Mouse (Mus musculus): ENCODE measurements around the gene Zfp664.
A peak's percentile ranks its signal among the peaks of the same experiment; 100 is the strongest.

Zfp664 gene

DNA sequence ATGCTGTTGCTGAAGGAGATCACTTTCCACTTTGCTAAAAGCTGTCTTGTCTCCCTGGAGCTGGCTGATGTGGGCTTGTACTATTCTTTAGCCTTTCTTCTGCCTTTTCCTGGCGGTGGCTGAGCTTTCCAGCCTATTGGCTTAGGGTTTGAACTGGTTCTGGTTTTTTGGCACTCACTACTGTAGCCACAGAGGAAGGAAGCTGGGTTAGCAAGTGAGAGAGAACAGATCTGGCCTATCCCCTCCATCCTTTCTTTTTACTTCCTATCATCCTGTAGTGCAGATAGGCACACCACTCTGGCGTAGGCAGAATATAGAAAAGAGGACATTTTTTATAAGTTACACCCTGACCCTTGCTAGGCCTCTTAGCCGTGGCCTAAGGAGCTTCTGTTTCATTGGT, 10.6 kb downstream of the Zfp664 start:
- no peak for DNase-seq

DNA sequence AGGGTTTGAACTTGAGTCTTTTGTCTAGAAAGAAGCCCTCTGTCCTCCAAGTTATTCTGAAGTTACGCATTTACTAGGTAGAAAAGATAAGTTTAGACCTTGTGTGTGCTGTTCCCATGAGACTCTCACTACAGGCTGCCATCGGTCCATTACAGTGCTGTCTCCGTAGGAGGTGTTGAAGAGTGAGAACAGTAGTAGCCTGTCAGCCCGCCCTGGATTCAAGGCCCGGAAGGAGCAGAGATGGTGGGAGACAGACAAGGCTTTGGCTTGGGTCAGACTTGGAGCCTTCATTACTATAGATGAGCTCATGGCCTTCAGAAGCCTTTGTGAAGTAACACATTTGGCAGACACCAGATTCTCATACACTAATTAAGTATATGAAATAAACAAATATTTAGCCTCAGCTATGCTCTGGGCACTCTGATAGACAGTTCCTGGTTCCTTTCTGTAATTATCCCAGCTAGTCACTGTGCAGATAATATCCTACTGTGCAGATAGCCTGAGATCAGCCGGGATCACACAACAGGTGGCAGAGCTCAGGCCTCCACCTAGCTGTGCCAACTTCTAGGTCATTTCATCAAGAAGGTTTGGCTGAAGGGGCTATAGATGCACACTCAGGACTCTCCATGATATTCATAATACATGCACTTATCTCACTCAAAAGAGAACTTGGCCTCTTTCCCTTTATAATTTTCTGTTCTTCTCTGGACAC, 11.6 kb downstream of the Zfp664 start:
- no peak for DNase-seq

DNA sequence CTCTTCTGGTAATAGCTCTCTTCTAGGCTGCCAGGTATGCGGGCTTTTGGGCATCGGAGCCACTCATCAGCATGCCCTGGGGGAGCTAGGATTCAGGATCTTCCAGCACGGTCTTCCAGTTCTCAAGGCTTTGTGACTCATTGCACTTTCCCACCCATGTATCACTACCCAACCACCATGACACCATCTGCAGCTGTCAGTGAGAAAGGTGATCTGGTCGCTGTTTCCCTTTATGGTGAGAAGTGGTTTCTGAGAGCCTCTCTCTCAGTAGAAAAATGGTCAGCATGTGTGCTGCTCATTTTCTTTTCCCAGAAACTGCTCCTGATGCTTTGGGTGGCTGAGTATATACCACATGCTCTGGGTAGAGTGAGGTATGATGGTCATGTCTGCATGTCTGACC, 16.8 kb downstream of the Zfp664 start:
- DNase-seq = no peak

DNA sequence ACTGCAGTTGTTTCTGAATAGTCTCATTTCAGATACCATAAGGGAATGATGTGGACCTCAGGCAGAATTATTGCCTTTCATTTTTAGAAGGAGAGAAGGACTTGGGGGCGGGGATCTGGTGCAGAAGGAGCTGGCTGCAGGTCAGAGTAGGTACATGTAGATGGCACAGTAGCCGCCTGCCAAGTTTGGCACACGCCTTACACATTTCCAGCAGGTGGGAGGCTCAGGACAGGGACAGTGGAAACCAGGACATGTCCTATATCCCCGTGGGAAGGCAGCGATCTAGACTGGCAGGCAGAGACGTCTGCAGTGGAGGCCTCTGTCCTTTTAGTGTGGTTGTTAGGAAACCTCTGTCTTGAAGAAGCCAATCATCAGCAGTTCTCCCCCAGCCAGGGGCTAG, 17.3 kb downstream of the Zfp664 start:
- DNase-seq = no peak

DNA sequence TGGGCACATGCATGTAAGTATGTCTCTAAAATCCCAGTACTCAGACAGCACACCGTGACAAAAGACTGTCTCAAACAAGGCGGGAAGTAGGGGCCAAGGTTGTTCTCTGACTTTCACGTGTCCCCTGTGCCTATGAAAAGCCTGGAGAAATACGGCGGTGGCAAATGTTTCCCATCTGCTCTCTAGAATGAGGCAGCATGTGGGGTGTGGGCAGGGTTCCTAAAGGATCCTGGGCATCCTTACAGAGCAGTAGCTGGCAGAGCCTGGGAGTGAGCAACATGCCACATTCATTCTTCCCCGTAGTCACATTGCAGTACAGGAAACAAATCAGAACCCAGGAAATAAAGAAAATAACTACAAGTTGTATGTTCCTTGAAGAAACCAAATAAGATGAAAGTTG, 21.4 kb downstream of the Zfp664 start:
- DNase-seq = no peak

DNA sequence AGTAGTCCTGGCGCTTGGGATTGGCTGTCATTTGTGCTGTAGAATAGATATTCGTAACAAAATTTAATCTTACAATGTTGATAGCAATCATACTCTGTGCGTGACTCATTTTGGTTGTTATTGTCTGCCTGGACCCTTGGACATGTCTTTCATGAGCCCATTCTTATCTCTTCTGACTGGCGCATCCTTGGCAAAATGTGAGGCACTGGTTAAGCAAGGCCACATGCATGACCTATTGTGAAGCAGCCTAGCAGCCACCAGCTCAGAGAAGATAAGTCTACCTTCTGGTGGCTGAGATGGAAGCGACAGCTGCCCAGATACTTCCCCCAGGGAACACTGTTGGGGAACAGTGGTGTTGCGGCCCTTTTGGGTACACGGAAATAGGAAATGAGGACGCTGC, 26.2 kb downstream of the Zfp664 start:
- DNase-seq = no peak

DNA sequence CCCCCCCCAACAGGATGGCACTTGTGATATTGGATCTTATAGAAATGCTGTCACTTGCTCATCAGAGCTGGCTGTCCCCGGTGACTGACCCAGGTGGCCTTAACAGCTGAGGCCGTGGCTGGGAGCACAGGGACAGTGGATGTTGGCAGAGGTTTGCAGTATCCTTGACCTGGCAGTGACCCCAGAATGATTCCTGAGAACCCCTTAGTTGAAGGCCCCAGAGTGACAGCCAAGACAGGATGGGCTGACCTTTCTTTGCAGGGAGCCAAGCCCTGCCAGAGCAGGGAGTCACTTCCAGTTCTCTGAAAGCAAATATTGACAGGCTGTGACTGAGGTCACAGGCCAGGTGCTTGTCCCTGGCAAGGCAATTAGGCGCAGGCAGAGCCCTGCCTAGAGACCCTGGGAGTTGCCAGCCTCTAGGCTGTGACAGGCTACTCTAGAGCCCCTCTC, 29.5 kb downstream of the Zfp664 start:
- no peak for DNase-seq

DNA sequence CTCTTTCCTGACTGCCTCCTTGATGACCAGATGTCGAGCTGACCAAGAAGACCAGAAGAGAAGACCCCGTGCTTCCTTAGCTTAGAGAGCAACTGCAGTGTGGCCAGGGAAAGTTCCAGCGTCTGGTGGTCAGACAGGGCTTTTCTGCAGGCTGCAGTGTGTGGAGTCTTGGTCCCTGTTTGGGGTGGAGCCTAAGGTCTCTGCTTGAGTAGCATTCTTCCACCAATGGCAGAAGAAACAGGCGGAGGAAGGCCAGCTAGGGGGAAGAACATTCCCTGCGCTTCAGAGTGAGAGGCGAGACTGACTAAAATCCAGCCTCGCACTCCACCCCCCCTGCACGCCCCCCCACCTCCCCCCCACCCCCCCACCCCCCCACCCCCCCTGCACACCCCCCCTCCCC, 33.6 kb downstream of the Zfp664 start:
- peak; percentile 23 for DNase-seq

DNA sequence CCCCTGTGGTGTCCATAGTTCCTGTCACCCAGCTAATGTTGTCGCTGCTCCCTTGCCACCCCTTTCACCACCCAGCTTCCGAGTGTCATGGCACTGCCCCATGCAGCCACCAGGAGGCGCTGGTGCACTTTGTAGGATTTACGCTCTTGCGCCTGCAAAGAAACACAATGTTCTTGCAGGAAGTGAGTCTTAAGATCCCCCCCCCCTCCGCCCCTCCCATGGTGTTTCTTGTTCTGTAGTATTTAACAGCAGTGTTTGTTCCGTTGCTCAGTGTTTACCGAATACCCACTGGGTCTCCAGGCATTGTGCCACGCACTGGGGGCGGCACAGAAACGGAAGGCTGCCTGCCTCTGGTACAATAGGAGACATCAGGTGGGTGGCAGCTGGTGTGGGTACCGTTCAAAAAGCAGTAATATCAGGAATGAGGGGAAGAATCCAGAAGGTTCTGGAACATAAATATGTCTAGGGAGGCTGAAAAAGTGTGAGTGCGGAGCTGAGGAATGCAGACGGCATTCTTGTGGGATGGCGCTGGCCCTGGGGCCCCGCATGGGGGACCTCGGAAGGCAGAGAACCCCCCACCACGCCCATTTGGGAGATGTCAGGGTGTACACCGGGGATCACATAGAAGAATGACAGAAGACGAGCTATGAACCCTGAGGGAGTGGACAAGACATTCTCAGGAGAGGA, 37.6 kb downstream of the Zfp664 start:
- peak; percentile 88 for DNase-seq

DNA sequence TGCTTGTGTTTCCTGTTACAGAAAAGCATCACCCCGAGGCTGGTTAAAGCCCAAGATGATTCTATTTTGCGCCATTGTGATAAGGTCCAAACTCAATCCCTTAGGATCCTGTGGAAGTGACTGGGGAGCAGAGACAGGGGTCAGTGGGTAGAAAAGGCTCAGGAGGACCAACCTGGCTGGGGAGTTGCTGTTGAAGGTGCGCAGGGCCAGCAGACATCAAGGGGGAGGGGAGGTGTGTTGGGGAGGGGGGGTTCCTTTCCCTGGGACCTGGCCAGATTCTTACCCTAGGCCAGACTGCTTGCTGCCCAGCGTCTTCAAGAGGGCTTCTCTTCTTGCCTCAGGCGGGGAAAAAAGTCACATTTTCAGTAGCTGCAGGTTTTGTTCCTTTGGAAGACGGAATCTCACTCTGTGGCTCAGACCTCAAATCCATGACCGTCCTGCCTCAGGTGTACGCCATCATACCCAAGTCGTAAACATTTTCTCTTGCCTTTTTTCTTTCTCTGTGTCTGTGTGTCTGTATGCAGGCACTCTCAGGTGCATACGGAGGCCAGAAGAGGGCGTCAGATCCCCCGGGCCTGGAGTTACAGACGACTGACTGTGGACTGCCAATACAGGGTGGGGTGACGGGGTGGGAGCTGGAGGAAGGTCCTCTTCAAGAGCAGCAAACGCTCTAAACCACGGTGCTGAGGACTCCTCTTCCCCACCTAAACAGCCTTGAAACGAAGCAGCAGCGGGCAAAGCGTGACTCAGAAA, 38.4 kb downstream of the Zfp664 start:
- DNase-seq = no peak

DNA sequence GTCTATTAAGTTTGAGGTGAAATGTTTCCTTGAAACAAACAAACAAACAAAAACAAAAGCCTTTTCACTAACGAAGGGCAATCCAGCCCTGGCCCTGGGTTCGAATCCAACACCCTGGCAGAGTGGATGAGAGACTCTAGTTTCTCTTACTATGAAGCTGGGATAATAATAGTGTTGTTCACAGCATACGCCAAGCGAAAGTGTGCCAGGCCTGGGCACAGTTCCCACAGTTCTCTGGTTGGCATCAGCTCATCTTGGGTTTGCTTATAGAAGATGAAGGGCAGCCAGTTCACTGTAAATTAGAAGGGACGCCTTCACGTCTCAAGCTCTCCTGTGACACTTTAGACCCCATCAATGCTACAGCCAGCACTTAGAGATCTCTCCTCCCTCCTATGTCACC, 39.2 kb downstream of the Zfp664 start:
- DNase-seq = no peak

DNA sequence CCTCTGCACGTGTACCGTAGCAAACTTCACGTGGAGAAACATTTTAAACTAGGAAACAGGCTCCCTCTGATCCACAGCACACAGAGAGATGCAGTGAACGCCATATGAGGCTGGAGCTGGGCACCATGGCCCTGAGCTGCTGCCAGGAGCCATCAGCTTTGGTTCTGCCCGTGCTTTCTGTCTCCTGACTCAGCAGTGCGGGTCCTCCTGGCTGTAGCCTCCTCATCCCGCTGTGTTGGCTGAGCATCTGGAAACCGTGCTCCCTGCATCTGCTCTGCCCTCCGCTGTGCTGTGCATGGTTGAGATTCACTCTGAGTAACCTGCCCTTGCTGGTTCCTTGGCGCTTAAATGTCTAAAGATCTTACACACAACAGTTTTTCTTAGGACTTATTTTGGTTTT, 39.7 kb downstream of the Zfp664 start:
- no peak for DNase-seq

DNA sequence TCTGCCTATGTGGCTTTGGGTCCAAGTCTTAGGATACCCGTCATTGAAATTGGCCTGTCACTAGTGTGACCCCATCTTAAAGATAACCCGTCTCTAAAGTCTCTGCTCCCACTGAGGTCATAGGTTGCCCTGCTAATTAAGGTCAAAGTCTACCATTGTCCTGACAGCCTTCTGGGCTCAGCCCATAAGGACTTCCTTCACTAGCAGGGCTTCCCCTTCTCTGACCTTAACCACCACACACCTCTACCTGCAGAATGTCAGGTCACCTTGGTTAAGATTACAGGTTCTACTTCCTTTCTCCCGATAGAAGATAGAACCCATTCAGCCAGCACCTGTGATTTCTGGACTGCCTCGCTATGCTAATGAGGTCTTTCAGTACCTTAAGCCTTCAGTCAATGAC, 41.4 kb downstream of the Zfp664 start:
- DNase-seq = no peak

DNA sequence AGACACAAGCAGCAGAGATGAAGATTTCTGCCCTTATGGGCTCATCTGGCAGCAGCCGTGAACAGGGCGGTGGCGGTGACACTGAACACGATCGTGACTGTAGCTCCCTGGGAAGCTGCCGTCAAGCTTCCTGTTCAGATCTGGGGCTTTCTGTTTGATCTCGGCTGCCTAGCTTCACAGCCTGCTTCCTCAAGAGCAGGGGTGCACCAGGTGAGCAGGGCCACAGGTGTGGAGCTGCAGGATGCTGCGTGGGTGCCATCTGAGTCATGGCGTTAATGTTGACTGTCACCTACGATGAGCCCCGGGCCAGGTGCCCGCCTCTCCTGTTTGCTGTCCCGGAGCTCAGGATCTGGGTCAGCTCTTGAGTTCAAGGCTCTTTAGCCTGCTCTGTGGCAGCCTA, 44.4 kb downstream of the Zfp664 start:
- DNase-seq = no peak

DNA sequence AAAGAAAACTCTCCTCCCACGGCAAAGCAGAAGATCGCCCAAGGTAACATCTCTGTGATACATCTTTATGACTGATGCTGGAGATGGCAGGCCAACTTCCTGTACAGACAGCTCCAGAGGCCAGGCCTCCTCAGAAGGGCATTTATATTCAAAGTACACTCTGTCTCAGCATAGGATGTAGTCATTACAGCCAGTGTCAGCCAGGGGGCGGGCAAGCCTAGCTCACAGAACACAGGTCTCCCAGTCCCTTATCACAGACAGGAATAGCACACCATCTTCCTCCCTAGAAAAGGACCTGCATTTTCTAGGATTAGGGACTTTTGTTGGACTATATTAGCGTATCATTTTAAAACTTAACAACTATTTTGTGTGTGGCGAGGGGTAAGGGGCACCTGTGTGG, 46.4 kb downstream of the Zfp664 start:
- DNase-seq = peak; percentile 88

DNA sequence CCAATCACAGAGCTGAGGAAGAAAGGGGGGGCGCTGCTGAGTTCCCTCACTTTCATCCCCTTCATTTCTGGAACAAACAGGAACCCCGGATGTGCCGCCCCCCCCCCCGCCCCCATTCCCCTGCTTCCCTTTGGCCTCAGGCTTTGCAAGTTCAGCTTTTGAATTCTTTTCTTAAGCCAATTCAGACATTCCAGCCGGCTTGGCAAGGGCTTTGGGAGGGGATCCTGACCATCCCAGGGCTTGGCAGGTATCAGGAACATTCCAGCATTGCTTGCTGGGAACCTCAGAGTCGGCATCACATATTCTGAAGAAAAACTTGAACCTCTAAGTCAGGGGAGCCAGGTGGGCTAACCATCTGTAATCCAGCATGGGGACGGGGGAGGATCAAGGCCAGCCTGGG, 49.8 kb downstream of the Zfp664 start:
- no peak for DNase-seq

DNA sequence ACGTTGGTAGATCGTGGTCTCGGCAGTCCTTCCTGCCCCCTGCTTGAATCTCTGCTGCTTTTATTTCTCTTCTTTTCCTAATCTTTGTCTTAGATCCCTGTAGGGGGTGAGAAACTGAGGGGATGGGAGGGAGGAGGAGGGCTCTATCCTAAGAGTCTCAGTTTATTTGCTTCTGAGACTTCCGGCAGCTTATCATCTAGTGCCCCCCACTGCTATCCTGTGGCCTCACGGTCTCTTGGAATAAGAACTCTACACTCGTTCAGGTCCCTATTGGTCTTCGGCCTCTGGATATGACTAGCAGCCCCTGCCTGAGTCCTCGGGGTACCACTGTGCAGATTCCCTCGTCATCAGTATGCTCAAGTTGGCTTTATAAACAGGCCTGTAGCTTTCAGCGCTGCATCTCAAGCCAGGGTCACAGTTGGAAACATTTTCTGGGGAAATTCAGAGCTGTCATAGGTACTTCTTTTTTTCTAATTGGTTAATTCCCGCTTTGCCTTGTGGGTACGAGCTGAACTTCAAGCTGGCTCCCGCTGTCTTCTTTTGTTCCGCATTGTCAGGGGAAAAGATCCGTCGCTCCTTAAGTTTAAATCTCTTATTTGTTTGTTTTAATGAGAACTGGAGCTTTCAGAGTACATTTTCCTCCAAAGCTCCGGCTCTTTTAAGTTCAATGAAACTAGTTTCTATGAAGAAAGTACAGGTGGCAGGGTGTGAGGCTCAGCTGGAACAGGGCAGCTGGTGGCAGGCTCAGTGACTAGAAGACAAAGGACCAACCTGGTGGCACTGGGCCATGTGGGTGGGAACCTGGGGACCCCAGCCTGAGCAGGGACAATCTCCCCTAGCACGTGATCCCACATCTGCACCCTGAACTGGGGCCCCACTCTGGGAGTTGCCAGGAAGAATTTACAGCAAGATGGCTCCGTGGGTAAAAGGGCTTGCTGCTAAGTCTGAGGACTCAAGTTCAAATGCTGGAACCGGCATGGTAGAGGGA, 50.7 kb downstream of the Zfp664 start:
- DNase-seq = no peak

DNA sequence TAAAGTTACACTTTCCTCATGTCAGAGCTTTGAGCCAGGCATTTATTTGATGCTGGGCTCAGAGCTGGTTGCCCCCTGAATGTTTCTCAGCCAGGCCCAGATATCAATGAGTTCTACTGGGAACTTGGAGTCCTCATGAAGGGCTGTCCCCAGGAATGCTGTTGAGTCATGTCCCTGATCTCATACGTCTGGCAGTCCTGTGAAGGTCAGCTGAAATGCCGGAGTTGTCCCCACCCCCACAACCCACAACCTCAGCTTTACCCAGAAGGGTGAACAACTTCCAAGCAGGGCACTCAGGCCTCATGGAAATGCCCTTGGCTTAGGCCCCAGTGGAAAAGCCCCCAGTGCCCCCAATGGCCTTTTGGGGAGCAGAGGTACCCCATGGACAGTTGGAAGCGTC, 57.3 kb downstream of the Zfp664 start:
- DNase-seq = no peak

DNA sequence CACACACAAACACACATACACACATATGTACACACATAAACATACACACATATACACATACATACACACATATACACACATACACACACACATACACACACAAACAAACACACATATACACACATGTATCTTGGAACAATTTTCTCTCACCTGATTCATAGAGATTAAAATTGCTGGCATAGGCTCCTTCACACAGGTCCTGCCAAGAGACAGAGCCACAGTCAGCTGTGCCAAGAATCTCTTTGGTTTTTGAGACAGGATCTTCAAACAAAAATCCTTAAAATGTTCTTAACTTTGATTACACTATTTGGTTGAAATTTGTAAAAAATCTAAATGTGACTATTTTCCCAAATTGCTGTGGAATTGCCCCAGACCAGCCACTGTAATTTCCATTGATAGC, 58.9 kb downstream of the Zfp664 start:
- DNase-seq = no peak

DNA sequence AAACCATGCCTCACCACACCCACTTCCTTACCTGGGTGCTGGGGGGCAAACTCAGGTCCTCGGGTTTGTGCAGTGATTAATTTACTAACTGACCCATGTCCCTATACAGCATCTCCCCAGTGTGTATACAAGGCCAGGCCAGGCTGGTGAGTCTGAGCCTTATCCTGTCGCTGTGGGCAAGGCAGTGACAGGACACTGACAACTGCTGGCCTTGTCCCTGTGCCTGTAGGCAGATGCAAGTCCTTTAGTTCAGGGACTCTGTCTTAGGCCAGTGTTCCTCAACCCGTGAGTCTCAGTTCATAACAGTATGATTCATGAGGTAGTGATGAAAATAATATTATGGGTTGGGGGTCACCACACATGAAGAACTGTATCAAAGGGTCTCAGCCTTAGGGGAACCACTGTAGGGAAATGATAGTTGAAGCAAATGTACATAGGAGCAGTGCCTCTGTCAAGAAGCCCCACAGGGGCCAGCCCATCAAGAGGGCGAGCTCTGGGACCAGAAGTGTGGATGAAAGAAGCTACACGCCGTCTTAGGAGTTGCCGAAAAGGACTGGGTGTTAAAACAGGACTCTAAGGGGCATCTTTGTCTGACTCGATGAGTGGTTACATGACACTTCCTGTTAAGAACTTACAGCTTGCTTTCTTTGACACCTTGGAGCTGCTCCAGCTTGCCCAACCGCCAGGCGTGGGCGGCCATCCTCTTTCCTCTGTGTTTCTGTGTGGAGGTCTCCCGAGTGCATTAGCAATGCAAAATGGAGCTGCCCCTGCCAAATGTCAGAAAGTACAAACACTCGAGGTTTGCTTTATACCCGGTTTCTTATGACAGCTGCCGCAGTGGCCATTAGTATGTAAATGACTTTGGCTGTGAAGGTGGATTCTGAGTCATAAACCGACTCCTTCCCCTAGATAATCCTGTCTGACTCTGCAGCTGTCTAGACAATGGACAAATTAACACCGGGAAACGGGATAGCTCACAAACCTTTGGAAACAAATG, 60.2 kb downstream of the Zfp664 start:
- peak; percentile 58 for DNase-seq

DNA sequence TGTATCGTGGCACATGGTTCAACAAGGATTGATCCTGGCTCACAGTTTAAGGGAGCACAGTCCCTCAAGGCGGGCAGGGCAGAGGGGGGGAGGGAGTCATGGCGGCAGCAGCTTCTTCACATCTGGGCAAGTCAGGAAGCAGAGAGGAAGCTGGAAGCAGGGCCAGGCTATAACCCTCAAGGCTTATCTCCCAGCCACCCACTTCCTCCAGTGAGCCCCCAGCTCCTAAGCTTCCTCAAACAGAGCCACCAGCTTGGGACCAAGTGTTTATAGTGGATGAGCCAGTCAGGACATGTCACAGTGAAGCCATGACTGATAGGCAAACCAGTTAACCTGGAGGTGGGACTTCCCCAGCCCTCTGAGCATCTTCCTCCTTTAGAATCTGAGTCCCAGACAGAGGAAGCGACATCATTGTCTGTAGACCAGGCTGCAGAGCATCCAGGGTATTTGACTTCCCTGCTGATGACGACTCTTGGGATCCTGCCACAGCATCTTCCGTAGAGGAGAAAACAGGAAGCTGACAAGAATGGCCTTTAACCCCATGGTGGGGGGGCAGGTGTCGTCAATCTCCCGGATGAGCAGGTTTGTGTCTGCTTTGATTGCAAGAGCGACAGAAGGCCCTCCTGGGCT, 67.0 kb downstream of the Zfp664 start:
- DNase-seq = peak; percentile 76

Data from kidney, postnatal 14 days (tissue).